ENCODE assay signal across 11 mouse cellular contexts in the genomic region with DNA sequence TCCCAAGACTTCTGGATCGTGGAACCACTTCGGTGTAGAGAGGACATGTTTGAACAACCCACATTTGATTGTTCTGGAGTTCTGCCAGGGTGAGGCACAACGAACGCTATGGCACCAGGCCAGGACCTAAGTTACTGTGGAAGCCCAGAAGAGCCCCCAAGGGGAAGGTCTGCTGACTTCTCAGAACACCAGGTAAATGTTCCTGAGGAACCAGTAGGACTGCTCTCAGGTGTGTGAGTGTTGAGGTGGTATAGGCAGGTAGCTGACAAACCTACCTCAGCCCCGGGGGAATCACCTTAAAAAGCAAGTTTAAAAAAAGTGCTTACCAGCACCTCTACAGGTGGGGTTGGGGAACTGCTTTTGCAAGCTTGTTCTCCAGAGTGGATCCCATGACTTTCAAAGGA. TPM values are rescaled to one million over a fixed set of nuclear protein-coding genes. Genes with fewer than 3 reads are reported as not detected.
DNase-seq lines count a peak whose midpoint lies in the region; ATAC-seq and TF ChIP-seq lines count a peak whose summit lies in the region.
"Had no signal": no experiment of that assay in that cellular context is flagged by ENCODE, and none has a peak within 500 bp of the region (broad histone marks: within the 10 kb centered on the region; RNA-seq: fewer than 3 reads in every experiment).

No protein-coding gene starts in this region.

- no peaks in the 10 kb centered on the region for H3K36me3 ChIP-seq in forebrain, postnatal 0 days (ENCODE audit: insufficient read depth)
- H3K36me3 ChIP-seq in forebrain, embryonic 16.5 days (ENCODE audit: control insufficient read depth, insufficient read depth) = no peaks in the 10 kb centered on the region
- H3K36me3 ChIP-seq in intestine, embryonic 15.5 days = no peaks in the 10 kb centered on the region

- H3K4me3 ChIP-seq in forebrain, postnatal 0 days (ENCODE audit: low read depth, low read length) = no peak overlapping the region
- no peak overlapping the region for H3K4me3 ChIP-seq in forebrain, embryonic 16.5 days (replicated peaks; ENCODE audit: low read length)
- no peak overlapping the region for H3K4me3 ChIP-seq in intestine, embryonic 15.5 days (replicated peaks)
- no peak overlapping the region for H3K4me3 ChIP-seq in cerebellum, adult 2 months (replicated peaks; ENCODE audit: insufficient read depth, low read depth, low read length)
- H3K4me3 ChIP-seq: megakaryocyte, embryonic 14.5 days had no signal

- H3K27ac ChIP-seq in forebrain, postnatal 0 days (ENCODE audit: low read depth, low read length) = no peak overlapping the region
- no peak overlapping the region for H3K27ac ChIP-seq in forebrain, embryonic 16.5 days (ENCODE audit: low read length)
- H3K27ac ChIP-seq in intestine, embryonic 15.5 days = no peak overlapping the region
- no peak overlapping the region for H3K27ac ChIP-seq in cerebellum, adult 2 months (ENCODE audit: insufficient read depth, low read length)

- DNase-seq in forebrain, postnatal 0 days = no peak
- peak; percentile 11 for DNase-seq in 416B (ENCODE audit: low read depth)
- DNase-seq in lung, postnatal 25 days (ENCODE audit: low spot score) = peak; percentile 66
- DNase-seq in cerebellum, adult 2 months = no peak
- DNase-seq in right cerebral cortex, postnatal 36 days (ENCODE audit: low spot score in 2 of 2) = no peak
- no peak for DNase-seq in thymus, postnatal 0 days (ENCODE audit: low spot score)
- DNase-seq: cerebellum, postnatal 36 days; thymus, postnatal 14 days had no signal

- TF ChIP-seq CTCF in forebrain, postnatal 0 days (IDR thresholded peaks at IDR 0.05; ENCODE audit: low read depth) = 0 out of 2 replicates have a peak, but pooled peaks have one; percentile 2
- no peak for TF ChIP-seq CTCF in cerebellum, adult 2 months (IDR thresholded peaks at IDR 0.05; ENCODE audit: borderline replicate concordance, insufficient read depth, low read depth, low read length)

- WGBS in forebrain, postnatal 0 days = 61% methylated on average over 5 of the region's 5 CpGs
- WGBS in forebrain, embryonic 16.5 days = 69% methylated on average over 5 of the region's 5 CpGs
- WGBS in intestine, embryonic 15.5 days = 70% methylated on average over 5 of the region's 5 CpGs
- 29% methylated on average over 5 of the region's 5 CpGs for WGBS in cerebellum, adult 2 months

- no peaks in the 10 kb centered on the region for H3K4me1 ChIP-seq in forebrain, postnatal 0 days (ENCODE audit: insufficient read depth)
- H3K4me1 ChIP-seq in forebrain, embryonic 16.5 days (replicated peaks; ENCODE audit: control insufficient read depth, insufficient read depth, low read length) = no peaks in the 10 kb centered on the region
- no peaks in the 10 kb centered on the region for H3K4me1 ChIP-seq in intestine, embryonic 15.5 days (replicated peaks)
- no peaks in the 10 kb centered on the region for H3K4me1 ChIP-seq in cerebellum, adult 2 months (ENCODE audit: control insufficient read depth, insufficient read depth, low read length)
- H3K4me1 ChIP-seq: megakaryocyte, embryonic 14.5 days had no signal

- no peak for TF ChIP-seq POLR2A in cerebellum, adult 2 months (IDR thresholded peaks at IDR 0.05; ENCODE audit: borderline replicate concordance, insufficient read depth, low read length)

- H3K9me3 ChIP-seq in forebrain, postnatal 0 days (ENCODE audit: low read length) = no peaks in the 10 kb centered on the region
- H3K9me3 ChIP-seq in forebrain, embryonic 16.5 days (ENCODE audit: control insufficient read depth, low read length) = no peaks in the 10 kb centered on the region
- no peaks in the 10 kb centered on the region for H3K9me3 ChIP-seq in intestine, embryonic 15.5 days

- no peak overlapping the region for H3K4me2 ChIP-seq in forebrain, postnatal 0 days (ENCODE audit: low read depth)
- H3K4me2 ChIP-seq in forebrain, embryonic 16.5 days (ENCODE audit: low read length) = no peak overlapping the region
- no peak overlapping the region for H3K4me2 ChIP-seq in intestine, embryonic 15.5 days (replicated peaks)

- H3K9ac ChIP-seq in forebrain, postnatal 0 days = no peak overlapping the region
- no peak overlapping the region for H3K9ac ChIP-seq in forebrain, embryonic 16.5 days (replicated peaks; ENCODE audit: low read depth, low read length)
- no peak overlapping the region for H3K9ac ChIP-seq in intestine, embryonic 15.5 days

- no peaks in the 10 kb centered on the region for H3K27me3 ChIP-seq in forebrain, postnatal 0 days (ENCODE audit: insufficient read depth, low read length)
- H3K27me3 ChIP-seq in forebrain, embryonic 16.5 days (replicated peaks; ENCODE audit: control insufficient read depth, insufficient read depth, low read length) = no peaks in the 10 kb centered on the region
- no peaks in the 10 kb centered on the region for H3K27me3 ChIP-seq in intestine, embryonic 15.5 days (replicated peaks)
- no peaks in the 10 kb centered on the region for H3K27me3 ChIP-seq in cerebellum, adult 2 months (ENCODE audit: control insufficient read depth, insufficient read depth, low read length)

- ATAC-seq in forebrain, postnatal 0 days = no peak
- ATAC-seq in forebrain, embryonic 16.5 days = no peak
- 0 out of 2 replicates have a peak, but pooled peaks have one; percentile 41 for ATAC-seq in intestine, embryonic 15.5 days

RNA-seq across cellular contexts. Expression of a gene that starts 15.3 kb away (rescaled TPM):
- total RNA-seq in forebrain, postnatal 0 days (2014; rRNA removed) = 533 and 625 TPM in 2 replicates
- polyA plus RNA-seq in forebrain, postnatal 0 days (2015; fragmentation: Nextera tagmentation; extraction: Ambion mirVana) = 1,729 and 1,732 TPM in 2 replicates
- polyA plus RNA-seq in forebrain, embryonic 16.5 days (2015; fragmentation: Nextera tagmentation; extraction: Ambion mirVana) = 1,146 and 1,367 TPM in 2 replicates
- 1,422 and 1,510 TPM in 2 replicates for polyA plus RNA-seq in intestine, embryonic 15.5 days (2015; fragmentation: Nextera tagmentation; extraction: Ambion mirVana)
- 1,176 and 1,178 TPM in 2 replicates for polyA plus RNA-seq in cerebellum, adult 2 months (2012; rRNA removed)
- 518 and 575 TPM in 2 replicates for polyA plus RNA-seq in thymus, postnatal 0 days (2015; fragmentation: Nextera tagmentation; extraction: Ambion mirVana)

RNA-seq across cellular contexts. Expression of a gene that starts 15.4 kb away (rescaled TPM):
- 2.3 and 4.6 TPM in 2 replicates for total RNA-seq in forebrain, postnatal 0 days (2014; rRNA removed)
- 16.7 and 24.2 TPM in 2 replicates for polyA plus RNA-seq in forebrain, postnatal 0 days (2015; fragmentation: Nextera tagmentation; extraction: Ambion mirVana)
- polyA plus RNA-seq in forebrain, embryonic 16.5 days (2015; fragmentation: Nextera tagmentation; extraction: Ambion mirVana) = 22.8 and 28.6 TPM in 2 replicates
- polyA plus RNA-seq in intestine, embryonic 15.5 days (2015; fragmentation: Nextera tagmentation; extraction: Ambion mirVana) = 15.6 and 18.4 TPM in 2 replicates
- polyA plus RNA-seq in cerebellum, adult 2 months (2012; rRNA removed) = 6.5 and 7.7 TPM in 2 replicates
- 55.5 and 56.4 TPM in 2 replicates for polyA plus RNA-seq in thymus, postnatal 0 days (2015; fragmentation: Nextera tagmentation; extraction: Ambion mirVana)

RNA-seq across cellular contexts. Expression of a gene that starts 31.7 kb away (rescaled TPM):
- 3.3 and 6.0 TPM in 2 replicates for total RNA-seq in forebrain, postnatal 0 days (2014; rRNA removed)
- 6.8 and 9.7 TPM in 2 replicates for polyA plus RNA-seq in forebrain, postnatal 0 days (2015; fragmentation: Nextera tagmentation; extraction: Ambion mirVana)
- polyA plus RNA-seq in forebrain, embryonic 16.5 days (2015; fragmentation: Nextera tagmentation; extraction: Ambion mirVana) = 5.6 and 6.4 TPM in 2 replicates
- 51.3 and 66.1 TPM in 2 replicates for polyA plus RNA-seq in intestine, embryonic 15.5 days (2015; fragmentation: Nextera tagmentation; extraction: Ambion mirVana)
- 1.3 and 2.2 TPM in 2 replicates for polyA plus RNA-seq in cerebellum, adult 2 months (2012; rRNA removed)
- 11.3 and 11.4 TPM in 2 replicates for polyA plus RNA-seq in thymus, postnatal 0 days (2015; fragmentation: Nextera tagmentation; extraction: Ambion mirVana)

Comparison
In these comparisons a context has a peak if more than half of its experiments do, and no peak if none do; other contexts are left out.
1. DNase-seq: peak in 416B (single experiment) and lung, postnatal 25 days (single experiment); none in forebrain, postnatal 0 days (single experiment), cerebellum, adult 2 months (0 of 2), right cerebral cortex, postnatal 36 days (0 of 2) and thymus, postnatal 0 days (single experiment).